Mouse (Mus musculus): Measurements from ENCODE around the gene Ncapd2.

GRCm38 (mm10) chr6:125190816-125191215, 685 bp downstream of the Ncapd2 start:
- TF ChIP-seq POLR2A (IDR thresholded peaks at IDR 0.05; ENCODE audit: insufficient read length, low read depth) (no peak), MYOD1 (IDR thresholded peaks at IDR 0.05; ENCODE audit: control insufficient read depth in 1 of 3, insufficient read length in 2 of 3, low read depth in 2 of 3) (no peak), POLR2AphosphoS2 (IDR thresholded peaks at IDR 0.05; ENCODE audit: insufficient read length, low read depth) (no peak), CEBPB (IDR thresholded peaks at IDR 0.05; ENCODE audit: insufficient read depth, poor library complexity, severe bottlenecking) (no peak), USF1 (IDR thresholded peaks at IDR 0.05; ENCODE audit: low read depth) (no peak), E2F4 (IDR thresholded peaks at IDR 0.05; ENCODE audit: insufficient read depth) (no peak), MYOG (IDR thresholded peaks at IDR 0.05; ENCODE audit: control insufficient read depth in 1 of 3, insufficient read depth in 1 of 3, insufficient read length in 2 of 3, low read depth in 2 of 3) (no peak), MAX (IDR thresholded peaks at IDR 0.05; ENCODE audit: low read depth) (no peak), REST (IDR thresholded peaks at IDR 0.05; ENCODE audit: insufficient read depth, insufficient read length) (no peak), TCF12 (IDR thresholded peaks at IDR 0.05; ENCODE audit: insufficient read depth, poor library complexity, severe bottlenecking) (no peak), SRF (IDR thresholded peaks at IDR 0.05; ENCODE audit: control insufficient read depth, insufficient read length, low read depth) (no peak), TCF3 (IDR thresholded peaks at IDR 0.05; ENCODE audit: insufficient read length, low read depth) (no peak)
